Mouse (Mus musculus) heart, embryonic 10.5 days (tissue): ENCODE data around the gene Adamts12. TPM values are rescaled to one million over a fixed set of nuclear protein-coding genes. Genes with fewer than 3 reads are reported as not detected.

Experiments used
- DNase-seq: peaks from one replicate; pipeline ENCODE4 v3.0.0-alpha.2; 2017; ENCODE audit warnings: low spot score
- H3K27ac ChIP-seq: fragments of 300-500 bp; sonication (generic); 2 replicates; pipeline ENCODE4 v1.5.1; 2016; ENCODE audit warnings: mild to moderate bottlenecking
- H3K27me3 ChIP-seq: fragments of 300-500 bp; sonication (generic); 2 replicates; pipeline ENCODE4 v1.6.1; 2016; ENCODE audit warnings: mild to moderate bottlenecking; ENCODE audit not compliant: poor library complexity, insufficient read depth, severe bottlenecking
- H3K36me3 ChIP-seq: fragments of 300-500 bp; sonication (generic); 2 replicates; pipeline ENCODE4 v1.6.1; 2016; ENCODE audit warnings: mild to moderate bottlenecking, moderate library complexity
- H3K4me1 ChIP-seq: fragments of 300-500 bp; sonication (generic); 2 replicates; pipeline ENCODE4 v1.6.1; 2016; ENCODE audit warnings: mild to moderate bottlenecking
- H3K4me3 ChIP-seq: fragments of 300-500 bp; sonication (generic); 2 replicates; pipeline ENCODE4 v1.5.1; 2016; ENCODE audit warnings: mild to moderate bottlenecking, moderate library complexity
- H3K9me3 ChIP-seq: fragments of 300-500 bp; sonication (generic); 2 replicates; pipeline ENCODE4 v1.6.1; 2016; ENCODE audit warnings: mild to moderate bottlenecking, moderate library complexity
- WGBS: fragments of 180-500 bp; shearing (Covaris S2); methylation state at CpG from one replicate; pipeline ENCODE4 v1.1.7; 2016; 5-methylcytosine and 5-hydroxymethylcytosine counted together
- polyA plus RNA-seq: library from polyadenylated mRNA; unstranded; fragments of >200 nt; fragmentation: Nextera tagmentation; extraction: Ambion mirVana; gene quantifications from 2 replicates; pipeline ENCODE4 v1.2.1, GENCODE M21; 2016

Adamts12 gene
- polyA plus RNA-seq, 1 experiment from 2014 or later = 2.1 TPM

DNA sequence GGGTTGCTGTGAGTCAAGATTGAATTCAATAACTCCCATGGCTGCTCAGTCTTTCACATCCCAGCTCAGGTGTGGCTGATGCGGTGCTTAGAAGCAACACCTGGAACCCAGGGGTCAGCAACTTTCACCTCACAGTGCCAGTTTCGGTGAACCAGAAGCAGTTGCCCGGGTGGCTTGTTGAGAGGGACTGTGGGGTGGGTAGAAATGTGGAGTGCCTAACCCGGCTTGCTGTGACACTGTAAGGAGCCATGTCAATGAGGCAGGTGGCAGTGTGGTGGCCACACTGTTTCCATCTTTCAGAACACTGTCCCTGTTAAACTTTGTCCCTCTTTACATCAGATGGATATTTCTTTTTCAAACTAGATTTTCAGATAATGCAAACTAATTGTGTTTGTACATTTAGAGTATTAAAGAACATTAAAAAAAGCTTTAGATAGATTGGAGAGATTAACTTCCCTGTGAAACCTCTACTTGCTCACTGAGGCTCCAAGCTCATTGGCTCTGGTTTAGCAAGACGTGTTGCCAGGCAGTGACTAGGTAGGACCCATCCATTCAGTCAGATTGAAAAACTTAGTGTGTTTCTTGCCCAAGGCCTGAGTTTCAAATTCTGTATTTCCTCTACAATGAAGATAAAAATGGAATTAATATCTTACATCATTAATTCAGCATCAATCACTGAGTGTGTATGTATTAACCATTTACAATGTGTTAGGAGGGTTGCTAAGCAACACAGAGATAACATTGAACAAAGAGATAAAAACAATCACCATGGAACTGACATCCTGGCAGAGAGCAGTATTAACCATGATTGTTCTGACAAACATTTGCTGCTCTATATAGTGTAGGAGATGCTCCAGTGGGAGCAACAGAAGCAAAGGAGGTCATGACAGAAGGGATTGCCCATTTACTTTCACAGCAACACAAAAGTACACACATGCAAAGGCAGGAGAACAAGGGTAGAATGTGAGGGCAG lies 68.3 kb downstream of the Adamts12 start:
- H3K4me1 ChIP-seq = no peaks in the 10 kb centered on the region
- WGBS = 81% methylated on average over 5 of the region's 5 CpGs
- no peaks in the 10 kb centered on the region for H3K36me3 ChIP-seq
- H3K4me3 ChIP-seq = no peak overlapping the region
- no peaks in the 10 kb centered on the region for H3K9me3 ChIP-seq
- H3K27me3 ChIP-seq = no peaks in the 10 kb centered on the region
- no peak overlapping the region for H3K27ac ChIP-seq
- no peak for DNase-seq

DNA sequence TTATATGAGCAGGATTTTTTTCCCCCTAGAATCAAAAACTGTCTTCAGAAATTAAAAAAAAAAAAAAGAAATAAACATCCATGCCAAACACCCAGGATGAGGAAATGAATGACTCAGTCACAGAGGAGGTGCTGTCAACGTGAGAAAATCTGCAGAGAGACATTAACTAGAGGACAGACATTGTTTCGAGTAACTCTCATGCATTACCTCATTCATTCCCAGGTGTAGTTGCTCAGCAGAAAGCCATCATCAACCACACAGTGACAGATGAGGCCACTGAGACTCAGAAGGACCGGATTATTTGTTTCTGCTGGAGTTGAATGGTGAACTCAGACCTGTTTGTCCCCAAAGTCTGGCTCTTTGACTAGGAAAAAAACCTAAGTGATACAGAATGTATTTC lies 81.0 kb downstream of the Adamts12 start:
- Histone ChIP-seq H3K27me3 (no peaks in the 10 kb centered on the region), H3K4me3 (no peak overlapping the region), H3K4me1 (no peaks in the 10 kb centered on the region), H3K9me3 (no peaks in the 10 kb centered on the region), H3K27ac (no peak overlapping the region), H3K36me3 (no peaks in the 10 kb centered on the region)
- no peak for DNase-seq
- WGBS = 69% methylated on average over 3 of the region's 3 CpGs

DNA sequence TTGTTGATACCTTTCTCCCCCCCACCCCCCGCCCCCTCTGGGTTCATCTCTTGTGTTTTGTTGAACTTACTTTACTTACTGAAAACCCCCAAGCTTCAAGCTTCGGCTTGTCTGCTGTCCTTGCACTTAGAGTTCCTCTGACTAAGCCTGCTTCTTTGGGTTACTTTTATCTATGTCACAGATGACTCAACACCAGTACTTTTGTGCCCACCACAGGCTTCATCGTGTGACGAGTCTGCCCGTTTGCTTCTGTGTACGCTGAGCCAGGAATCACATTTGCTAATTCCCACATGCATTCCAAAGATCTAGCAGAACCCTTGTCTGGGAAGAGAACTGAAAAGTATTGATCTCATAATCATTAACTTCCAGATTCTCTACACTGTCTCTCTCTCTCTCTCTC lies 94.8 kb downstream of the Adamts12 start:
- no peak overlapping the region for H3K4me3 ChIP-seq
- no peak overlapping the region for H3K27ac ChIP-seq
- H3K4me1 ChIP-seq = 0 out of 2 replicates have a peak, but pooled peaks cover 5% of the 10 kb centered on the region
- no peaks in the 10 kb centered on the region for H3K27me3 ChIP-seq
- 62% methylated on average over 6 of the region's 6 CpGs for WGBS
- H3K9me3 ChIP-seq = no peaks in the 10 kb centered on the region
- no peaks in the 10 kb centered on the region for H3K36me3 ChIP-seq
- no peak for DNase-seq

DNA sequence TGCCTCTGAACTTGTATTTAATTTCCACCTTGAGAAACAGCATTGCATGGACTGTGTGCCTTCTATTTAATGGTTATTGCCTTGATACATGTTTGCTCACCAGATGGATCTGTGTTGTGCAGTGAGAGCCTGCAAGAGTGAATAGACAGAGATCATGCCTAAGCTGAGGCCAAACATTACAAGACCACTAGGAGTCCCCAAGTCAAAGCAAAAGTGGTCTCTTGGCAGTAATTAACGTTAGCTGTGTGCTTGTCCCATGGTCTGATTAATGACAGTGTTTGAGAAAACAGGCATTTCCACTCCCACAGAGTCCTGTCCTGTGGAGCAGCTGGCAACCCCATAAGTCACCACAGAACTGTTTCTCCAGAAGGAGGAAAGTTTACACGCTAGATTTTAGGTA lies 96.2 kb downstream of the Adamts12 start:
- no peak for DNase-seq
- Histone ChIP-seq H3K4me1 (0 out of 2 replicates have a peak, but pooled peaks cover 5% of the 10 kb centered on the region), H3K9me3 (no peaks in the 10 kb centered on the region), H3K36me3 (no peaks in the 10 kb centered on the region), H3K27ac (no peak overlapping the region), H3K4me3 (no peak overlapping the region), H3K27me3 (no peaks in the 10 kb centered on the region)
- WGBS = 50% methylated on average over 2 of the region's 2 CpGs

DNA sequence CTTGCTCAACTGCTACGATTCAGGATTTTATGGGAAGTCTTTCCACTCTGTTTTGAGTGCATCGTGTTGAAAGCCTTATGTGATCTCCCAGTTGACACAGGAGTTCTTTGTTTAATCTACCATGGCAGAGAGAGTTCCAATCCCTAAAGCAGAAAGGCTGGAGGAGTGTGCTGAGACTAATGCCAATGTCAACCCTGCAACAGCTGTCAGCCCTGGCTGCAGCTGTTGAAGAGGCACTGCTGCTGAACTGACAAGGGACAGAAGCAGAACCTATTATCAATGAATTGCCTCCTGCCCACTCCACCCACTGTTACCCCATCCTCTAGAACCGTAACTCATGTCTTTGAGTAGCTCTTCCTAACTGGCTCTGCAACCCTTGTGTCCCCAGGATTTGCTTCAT lies 101.3 kb downstream of the Adamts12 start:
- H3K36me3 ChIP-seq = no peaks in the 10 kb centered on the region
- no peak for DNase-seq
- 43% methylated on average over 3 of the region's 3 CpGs for WGBS
- H3K9me3 ChIP-seq = no peaks in the 10 kb centered on the region
- H3K4me1 ChIP-seq = no peaks in the 10 kb centered on the region
- no peak overlapping the region for H3K27ac ChIP-seq
- H3K27me3 ChIP-seq = no peaks in the 10 kb centered on the region
- no peak overlapping the region for H3K4me3 ChIP-seq

DNA sequence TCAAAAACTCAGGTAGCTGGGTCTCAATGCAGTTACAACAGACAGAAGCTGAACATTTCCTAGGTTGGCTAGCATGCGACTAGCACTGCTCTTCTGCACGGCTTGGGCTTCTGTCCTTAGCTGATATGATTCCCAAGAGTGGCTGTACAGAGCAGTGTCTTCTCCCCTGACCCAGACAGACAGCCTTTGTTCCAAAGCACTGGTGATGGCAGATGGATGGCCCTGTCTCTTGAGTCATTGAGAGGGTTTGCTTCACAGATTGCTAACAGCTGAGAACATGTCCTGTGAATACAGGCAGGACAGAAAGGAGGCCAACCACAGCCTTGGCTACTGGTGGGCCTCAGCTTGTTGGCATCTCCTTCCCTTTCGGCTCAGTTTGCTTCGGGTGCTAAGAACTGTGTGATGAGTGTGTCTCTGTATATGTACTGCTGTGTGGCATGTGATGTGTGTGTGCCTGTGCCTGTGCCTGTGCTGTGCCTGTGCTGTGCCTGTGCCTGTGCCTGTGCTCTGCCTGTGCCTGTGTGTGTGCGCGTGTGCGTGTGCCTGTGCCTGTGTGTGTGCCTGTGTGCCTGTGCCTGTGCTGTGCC lies 109.4 kb downstream of the Adamts12 start:
- H3K36me3 ChIP-seq = no peaks in the 10 kb centered on the region
- H3K4me3 ChIP-seq = no peak overlapping the region
- whole genome bisulfite sequencing = 77% methylated on average over 7 of the region's 7 CpGs
- H3K4me1 ChIP-seq = 0 out of 2 replicates have a peak, but pooled peaks cover 4% of the 10 kb centered on the region
- no peaks in the 10 kb centered on the region for H3K9me3 ChIP-seq
- no peak for DNase-seq
- H3K27me3 ChIP-seq = no peaks in the 10 kb centered on the region
- H3K27ac ChIP-seq = no peak overlapping the region

DNA sequence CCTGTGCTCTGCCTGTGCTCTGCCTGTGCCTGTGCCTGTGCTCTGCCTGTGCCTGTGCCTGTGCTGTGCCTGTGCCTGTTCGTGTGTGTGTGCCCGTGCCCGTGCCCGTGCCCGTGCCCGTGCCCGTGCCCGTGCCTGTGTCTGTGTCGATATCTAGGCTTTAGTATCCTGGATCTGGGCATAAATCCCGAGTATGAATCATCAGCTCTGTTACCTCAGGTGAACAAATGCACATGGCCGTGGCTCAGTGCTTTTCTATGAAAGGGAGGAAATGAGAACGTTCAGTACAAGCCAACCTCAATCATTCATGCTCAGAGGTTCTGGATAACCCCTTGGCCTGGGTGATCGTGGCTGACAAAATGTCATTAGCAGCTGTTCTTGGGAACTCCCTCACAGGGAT lies 110.3 kb downstream of the Adamts12 start:
- no peak overlapping the region for H3K4me3 ChIP-seq
- no peaks in the 10 kb centered on the region for H3K9me3 ChIP-seq
- H3K27ac ChIP-seq = no peak overlapping the region
- DNase-seq = no peak
- WGBS = 88% methylated on average over 13 of the region's 13 CpGs
- H3K27me3 ChIP-seq = no peaks in the 10 kb centered on the region
- no peaks in the 10 kb centered on the region for H3K36me3 ChIP-seq
- 0 out of 2 replicates have a peak, but pooled peaks cover 4% of the 10 kb centered on the region for H3K4me1 ChIP-seq

DNA sequence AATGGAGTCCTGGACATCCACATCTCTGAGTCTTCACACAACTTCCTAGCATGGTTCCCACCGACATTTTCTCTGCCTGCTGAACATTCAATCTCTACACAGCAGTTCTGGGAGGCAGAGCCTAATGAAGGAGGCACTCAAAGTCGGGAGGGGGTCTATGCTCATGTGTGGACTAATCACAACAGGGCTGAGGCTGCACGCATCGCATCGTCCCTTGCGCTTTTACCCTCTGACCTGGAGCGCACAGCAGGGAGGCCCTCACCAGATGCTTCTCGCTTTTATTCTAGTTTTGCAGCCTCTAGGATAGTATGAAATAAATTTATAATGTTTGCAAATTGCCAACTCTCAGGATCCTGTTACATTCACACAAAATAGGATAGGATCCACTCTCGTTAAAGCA lies 112.9 kb downstream of the Adamts12 start:
- no peak overlapping the region for H3K4me3 ChIP-seq
- WGBS = 73% methylated on average over 9 of the region's 9 CpGs
- no peaks in the 10 kb centered on the region for H3K9me3 ChIP-seq
- H3K27ac ChIP-seq = no peak overlapping the region
- DNase-seq = no peak
- no peaks in the 10 kb centered on the region for H3K27me3 ChIP-seq
- H3K4me1 ChIP-seq = 0 out of 2 replicates have a peak, but pooled peaks cover 4% of the 10 kb centered on the region
- H3K36me3 ChIP-seq = no peaks in the 10 kb centered on the region

DNA sequence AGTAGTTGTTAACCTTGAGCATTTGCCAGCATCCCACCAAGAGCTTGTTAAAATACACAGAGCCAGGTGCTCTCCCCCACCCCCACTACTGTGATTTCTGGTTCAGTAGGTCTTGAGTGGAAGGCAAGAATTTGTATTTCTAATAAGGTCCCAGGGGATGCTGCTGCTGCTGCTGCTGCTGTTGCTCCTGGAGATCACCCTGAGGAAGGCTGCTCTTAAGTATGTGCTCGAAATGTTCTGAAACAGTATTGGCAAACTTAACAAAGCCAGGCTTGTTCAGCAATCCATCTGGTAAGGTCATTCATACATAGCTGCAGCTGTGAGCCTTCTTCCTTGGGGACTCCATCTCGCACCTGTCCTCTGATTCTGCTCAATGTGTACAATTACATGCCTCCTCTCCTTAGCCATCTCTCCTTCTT lies 115.2 kb downstream of the Adamts12 start:
- DNase-seq = no peak
- H3K4me1 ChIP-seq = 0 out of 2 replicates have a peak, but pooled peaks cover under 1% of the 10 kb centered on the region
- H3K27me3 ChIP-seq = no peaks in the 10 kb centered on the region
- no peaks in the 10 kb centered on the region for H3K36me3 ChIP-seq
- H3K9me3 ChIP-seq = no peaks in the 10 kb centered on the region
- no peak overlapping the region for H3K4me3 ChIP-seq
- H3K27ac ChIP-seq = no peak overlapping the region
- 67% methylated on average over 2 of the region's 2 CpGs for WGBS

DNA sequence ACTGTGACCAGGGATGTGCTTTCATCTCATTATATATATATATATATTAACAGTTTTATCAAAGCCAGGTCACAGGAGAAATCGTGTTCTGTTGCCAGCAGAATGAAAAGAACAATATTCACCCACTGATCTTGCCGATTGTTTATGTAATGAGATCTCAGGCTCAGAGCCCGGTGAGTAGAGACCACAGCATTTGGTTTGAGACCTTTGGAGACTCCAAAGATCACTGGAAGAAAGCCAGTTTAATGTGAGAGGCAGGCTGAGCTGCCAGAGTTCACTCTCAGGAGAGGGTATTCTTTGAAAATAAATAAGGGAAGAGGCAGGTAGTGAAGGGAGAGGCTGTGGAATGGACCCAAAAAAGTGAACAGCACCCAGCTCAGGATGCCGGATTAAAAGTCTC lies 122.1 kb downstream of the Adamts12 start:
- Histone ChIP-seq H3K4me1 (no peaks in the 10 kb centered on the region), H3K27ac (no peak overlapping the region), H3K36me3 (no peaks in the 10 kb centered on the region), H3K27me3 (no peaks in the 10 kb centered on the region), H3K4me3 (no peak overlapping the region), H3K9me3 (no peaks in the 10 kb centered on the region)
- WGBS = 71% methylated on average over 4 of the region's 4 CpGs
- no peak for DNase-seq

DNA sequence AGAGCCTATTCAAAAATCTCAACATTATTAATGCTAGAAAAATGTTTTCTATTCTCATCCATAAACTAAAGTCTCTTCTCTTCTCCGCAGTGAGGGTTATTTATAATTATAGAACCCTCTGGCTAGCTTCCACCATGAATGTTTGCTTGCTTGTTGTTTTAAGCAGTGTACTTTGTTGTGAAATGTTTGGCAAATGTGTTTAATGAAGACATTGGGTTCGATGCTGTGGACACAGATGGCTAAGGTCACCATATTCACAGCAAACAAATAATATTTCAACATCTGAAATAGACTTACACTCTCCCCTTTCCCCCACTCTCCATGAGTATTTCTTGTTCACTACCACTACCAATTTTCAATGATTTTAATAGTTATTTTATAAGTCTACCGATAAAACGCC lies 125.9 kb downstream of the Adamts12 start:
- no peaks in the 10 kb centered on the region for H3K36me3 ChIP-seq
- H3K4me3 ChIP-seq = no peak overlapping the region
- 94% methylated on average over 4 of the region's 4 CpGs for WGBS
- no peaks in the 10 kb centered on the region for H3K4me1 ChIP-seq
- H3K27ac ChIP-seq = no peak overlapping the region
- no peaks in the 10 kb centered on the region for H3K27me3 ChIP-seq
- no peaks in the 10 kb centered on the region for H3K9me3 ChIP-seq
- no peak for DNase-seq

DNA sequence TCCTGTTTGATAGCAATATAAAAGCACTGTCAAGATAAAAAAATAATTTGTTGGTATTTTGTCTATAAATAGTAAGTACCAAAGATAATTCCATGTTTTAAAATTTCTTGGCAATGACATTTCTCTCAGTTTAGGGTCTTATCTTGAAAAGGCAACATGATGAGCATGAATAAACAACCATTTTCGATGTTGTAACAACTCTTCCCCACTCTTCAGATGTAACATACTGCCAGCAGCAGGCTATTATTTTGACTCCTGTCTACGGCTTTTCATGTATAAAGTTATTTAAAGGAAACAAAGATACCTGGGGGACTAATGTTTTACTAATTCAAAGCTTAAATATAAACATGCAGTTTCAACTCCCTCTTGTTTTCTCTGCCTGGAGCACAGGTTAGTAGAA lies 128.2 kb downstream of the Adamts12 start:
- H3K27me3 ChIP-seq = no peaks in the 10 kb centered on the region
- H3K4me1 ChIP-seq = no peaks in the 10 kb centered on the region
- no peak overlapping the region for H3K4me3 ChIP-seq
- H3K36me3 ChIP-seq = no peaks in the 10 kb centered on the region
- 79% methylated on average over 2 of the region's 2 CpGs for WGBS
- no peaks in the 10 kb centered on the region for H3K9me3 ChIP-seq
- no peak for DNase-seq
- H3K27ac ChIP-seq = no peak overlapping the region

DNA sequence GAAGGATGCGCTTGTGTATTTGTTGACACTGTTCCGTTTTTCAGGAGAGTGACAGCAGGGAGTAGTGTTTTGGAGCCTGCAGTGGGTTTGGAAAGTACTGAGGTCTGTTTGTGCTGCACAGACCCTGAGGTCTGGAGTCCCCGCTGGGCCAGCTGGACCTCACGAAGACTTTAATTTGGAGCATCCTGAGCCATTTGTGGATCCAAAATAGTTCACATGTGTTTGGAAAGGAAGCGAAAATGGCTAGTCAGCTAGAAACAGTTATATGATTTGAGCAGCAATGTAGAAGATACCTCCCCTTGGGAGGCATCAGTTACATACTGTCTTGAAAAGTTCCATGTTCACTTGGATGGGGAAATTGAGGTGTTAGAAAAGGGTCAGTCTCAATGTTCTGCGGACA lies 132.5 kb downstream of the Adamts12 start:
- 81% methylated on average over 6 of the region's 6 CpGs for WGBS
- Histone ChIP-seq H3K36me3 (no peaks in the 10 kb centered on the region), H3K27ac (no peak overlapping the region), H3K27me3 (no peaks in the 10 kb centered on the region), H3K4me3 (no peak overlapping the region), H3K9me3 (no peaks in the 10 kb centered on the region), H3K4me1 (no peaks in the 10 kb centered on the region)
- no peak for DNase-seq
